Mouse (Mus musculus) adipocyte (in vitro differentiated cells): ENCODE data around the gene Ambn.
"Not testable (repeated sequence)": the region's sequence is repeated elsewhere in the genome, so short reads cannot be mapped to it uniquely, and the experiment has no call there.

Experiments
- DNase-seq: peaks from one replicate; pipeline ENCODE4 v3.0.0-alpha.2; 2016; ENCODE audit warnings: low spot score

Gene Ambn

DNA sequence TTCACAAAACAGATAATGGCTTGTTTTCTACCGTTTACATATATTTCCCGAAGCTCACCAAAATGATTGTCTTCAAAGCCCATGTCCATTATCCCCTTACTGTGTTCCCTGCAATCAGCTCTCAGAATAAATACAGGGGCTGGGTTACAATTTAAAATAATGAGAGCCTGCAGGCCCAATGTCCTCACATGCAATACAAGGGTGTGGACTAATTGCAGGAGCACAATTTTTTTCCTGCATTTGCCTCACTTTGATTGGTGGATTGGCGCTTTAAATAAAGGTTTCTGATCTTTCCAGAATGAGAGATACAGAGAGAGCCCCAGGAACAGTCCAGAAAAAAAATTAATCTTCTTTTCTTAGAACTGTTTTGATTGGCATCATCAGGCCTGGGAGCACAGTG lies at the start of gene Ambn:
Gene Ambn, plus strand, starts transcription at position 301 of the 400 bp plus-strand sequence.
- DNase-seq, result no peak

DNA sequence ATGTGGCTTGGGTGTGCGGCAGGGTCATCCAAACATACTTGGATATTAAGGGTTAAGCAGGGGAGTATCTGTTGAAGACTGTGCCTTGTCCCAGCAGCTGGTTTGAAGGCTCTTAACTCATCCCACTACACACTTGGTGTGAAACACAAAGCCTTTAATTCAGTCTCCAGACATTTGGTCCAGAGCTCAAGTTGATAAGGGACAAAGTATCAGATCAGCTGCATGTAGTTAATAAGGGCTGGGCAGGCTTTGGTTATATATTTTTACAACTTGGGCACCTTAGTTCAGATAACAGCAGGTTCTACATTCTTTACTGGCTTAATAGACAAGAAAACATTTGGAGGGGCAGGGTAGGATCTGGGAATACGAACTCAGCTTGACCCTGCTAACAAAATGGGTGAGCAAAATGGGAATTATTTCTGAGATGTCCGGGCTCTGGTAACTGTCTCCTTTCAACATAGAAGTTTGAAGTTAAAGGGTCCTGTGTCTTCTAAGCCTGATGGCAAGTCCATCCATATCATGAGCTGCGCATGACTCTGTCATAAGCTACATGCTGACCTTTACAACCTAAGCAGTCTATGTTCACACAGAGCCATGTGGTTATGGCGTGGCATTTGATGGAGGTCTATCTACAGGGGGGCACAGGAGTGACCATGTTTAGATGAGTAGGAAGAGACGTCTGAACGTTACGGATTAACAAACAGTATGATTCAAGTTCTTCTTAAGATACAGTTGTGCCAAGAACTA lies 35.3 kb upstream of the Ambn start:
- no peak for DNase-seq

DNA sequence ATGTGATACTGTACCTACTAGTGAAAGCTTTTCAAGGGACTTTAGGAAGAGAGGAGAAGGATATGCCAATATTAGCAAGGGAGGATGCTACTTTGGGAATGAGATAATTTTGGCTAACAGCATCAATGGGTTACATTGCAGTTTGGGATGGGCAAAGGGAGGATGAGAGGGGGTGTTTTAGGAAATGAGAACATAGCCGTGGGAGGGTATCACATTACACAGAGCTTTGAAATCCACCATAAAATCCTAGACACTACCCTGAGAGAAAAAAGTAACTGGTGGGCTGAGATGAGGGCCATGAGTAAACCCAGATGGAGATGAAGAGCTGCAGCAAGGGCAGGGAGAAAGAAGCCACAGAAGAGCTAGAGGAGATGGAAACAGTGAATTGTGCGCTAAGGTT lies 30.9 kb upstream of the Ambn start:
- DNase-seq, result not testable (repeated sequence)

DNA sequence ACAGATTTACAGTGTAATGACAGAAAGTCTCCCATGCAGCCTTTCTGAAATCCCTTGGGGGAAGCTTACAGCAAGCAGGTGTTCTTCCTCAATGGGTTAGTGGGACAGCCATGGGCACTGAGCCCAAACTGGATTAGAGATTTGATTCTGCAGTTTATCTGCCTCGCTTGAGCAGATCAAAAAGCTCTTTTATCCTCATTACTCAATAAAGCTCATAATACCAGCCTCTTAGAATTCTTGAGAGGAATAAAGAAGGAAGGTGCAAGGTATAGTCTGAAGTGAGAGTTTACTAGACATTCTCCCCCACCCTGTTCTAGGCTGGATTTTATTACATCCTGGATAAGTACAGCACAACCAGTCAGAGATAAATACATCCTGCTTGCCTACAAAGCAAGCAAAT lies 29.0 kb upstream of the Ambn start:
- no peak for DNase-seq

DNA sequence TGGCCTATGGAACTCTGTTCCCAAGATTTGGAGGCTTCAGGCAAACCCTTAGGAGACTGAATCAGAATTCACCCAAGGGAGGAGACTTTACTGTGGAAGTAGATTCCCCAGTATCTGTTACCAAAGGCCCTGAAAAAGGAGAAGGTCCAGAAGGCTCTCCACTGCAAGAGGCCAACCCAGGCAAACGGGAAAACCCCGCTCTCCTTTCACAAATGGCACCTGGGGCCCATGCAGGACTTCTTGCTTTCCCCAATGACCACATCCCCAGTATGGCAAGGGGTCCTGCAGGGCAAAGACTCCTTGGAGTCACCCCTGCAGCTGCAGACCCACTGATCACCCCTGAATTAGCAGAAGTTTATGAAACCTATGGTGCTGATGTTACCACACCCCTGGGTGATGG lies 11.7 kb downstream of the Ambn start:
- DNase-seq, result no peak

DNA sequence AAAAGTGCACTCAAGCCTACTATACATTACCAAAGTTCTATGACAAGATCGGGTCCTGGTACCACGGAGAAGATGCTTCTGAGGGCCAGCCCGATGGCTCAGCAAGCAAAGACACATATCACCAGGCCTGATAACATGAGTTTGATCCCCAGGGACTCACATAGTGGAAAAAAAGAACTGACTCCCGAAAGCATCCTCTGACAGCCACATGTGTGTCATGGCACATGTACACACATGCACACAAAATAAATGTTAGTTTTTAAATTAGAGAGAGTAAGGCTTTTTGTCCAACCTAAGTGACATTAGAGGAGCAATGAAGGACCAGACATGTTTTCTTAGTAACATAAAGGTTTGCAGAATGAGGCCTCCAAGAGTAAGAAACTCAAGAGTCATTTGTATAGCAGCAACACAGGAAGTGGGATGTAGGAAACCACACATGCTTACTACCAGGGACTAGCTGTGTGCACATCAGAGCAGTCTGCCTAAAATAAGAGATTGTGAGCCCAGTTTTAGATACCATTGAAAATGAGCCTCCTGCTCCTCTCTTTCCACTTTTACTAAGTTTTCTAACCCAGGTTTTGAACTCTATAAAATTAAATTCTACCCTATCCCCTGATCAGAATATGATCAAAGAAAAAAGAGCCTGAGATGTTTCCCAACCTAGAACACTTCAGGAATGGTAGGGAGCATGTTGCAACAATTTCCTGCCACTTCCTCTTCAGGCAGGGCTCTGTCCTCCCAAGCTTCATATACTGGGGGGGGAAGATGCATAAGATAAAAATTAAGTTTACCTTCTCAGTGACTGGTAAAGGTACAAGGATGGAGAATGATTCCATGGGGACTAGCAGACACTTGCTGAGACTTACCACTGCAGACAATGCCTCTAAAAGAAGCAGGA lies 13.3 kb downstream of the Ambn start:
- no peak for DNase-seq

DNA sequence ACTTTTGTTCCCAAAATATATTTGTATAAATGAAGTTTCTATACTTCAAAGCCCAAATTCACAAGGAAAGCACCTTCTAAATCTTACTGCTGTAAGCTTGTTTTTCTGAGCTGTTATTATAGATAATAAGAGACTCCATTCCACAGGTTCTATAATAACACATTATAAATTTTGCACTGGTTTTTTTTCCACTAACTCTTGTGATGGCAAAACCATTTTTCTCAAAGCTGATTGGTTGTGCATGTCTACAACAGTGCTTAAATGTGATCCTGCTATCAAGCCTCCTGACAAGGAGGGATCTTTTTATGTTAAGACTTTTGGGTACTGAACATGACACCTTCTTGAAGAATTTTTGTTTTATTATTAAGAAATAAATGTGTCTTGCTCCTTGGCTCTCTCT lies 31.9 kb downstream of the Ambn start, which contains the start of gene Enam:
Gene Enam, plus strand, starts transcription at position 301 of the 400 bp plus-strand sequence.
- DNase-seq, result no peak

DNA sequence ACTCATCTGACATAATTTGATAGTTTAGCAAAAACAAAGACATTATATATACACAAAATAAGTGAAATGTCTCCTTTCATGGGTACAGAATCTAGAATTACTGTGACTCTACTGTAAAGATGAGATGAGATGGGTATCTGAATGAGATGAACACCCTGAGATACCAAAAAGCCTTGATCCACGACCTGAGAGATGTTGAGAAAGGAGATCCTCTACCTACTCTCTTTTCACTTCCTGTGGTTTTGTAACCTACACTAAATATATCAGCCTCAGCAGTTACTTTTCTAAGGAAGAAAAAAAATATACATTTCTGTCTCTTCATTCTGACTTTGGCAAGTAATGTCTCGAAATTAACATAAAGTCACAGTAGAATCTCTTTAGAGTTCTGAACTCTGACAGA lies 33.2 kb downstream of the Ambn start:
- no peak for DNase-seq

DNA sequence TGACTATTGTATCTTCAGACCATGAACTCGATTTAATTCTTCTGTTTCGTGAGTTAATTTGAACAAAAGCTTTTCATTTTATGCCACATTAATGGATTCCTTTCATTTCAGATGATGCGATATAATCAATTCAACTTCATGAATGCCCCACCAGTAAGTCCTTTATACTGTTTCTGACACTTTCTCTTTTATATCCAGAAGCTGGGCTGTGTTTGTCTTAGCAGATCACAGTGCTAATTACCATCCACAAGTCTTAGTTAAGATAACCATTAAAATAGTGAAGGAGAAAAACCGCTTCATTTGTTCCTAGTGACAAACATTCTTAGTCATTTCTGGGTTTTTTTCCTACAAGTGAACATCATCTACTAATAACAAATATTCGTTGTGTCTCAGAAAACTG lies 35.3 kb downstream of the Ambn start:
- no peak for DNase-seq

DNA sequence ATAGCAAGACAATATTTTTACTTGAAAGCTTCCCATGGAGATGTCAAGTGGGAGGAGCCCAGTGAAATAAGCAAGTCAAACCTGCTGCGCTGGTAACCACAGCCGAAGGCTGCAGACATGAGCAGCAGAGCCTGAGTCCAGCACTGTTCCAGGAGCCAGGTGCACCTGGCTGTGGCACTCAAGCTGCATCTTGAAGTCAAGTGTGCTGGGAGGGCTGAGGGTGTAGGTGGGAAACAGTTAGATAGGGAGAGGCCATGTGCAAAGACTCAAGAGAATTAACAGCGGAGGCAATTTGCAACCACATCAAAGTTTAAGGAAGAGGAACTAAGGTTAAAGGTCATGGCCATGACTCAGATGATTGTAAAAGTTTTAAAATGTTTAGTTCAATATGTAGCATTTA lies 44.0 kb downstream of the Ambn start:
- no peak for DNase-seq

DNA sequence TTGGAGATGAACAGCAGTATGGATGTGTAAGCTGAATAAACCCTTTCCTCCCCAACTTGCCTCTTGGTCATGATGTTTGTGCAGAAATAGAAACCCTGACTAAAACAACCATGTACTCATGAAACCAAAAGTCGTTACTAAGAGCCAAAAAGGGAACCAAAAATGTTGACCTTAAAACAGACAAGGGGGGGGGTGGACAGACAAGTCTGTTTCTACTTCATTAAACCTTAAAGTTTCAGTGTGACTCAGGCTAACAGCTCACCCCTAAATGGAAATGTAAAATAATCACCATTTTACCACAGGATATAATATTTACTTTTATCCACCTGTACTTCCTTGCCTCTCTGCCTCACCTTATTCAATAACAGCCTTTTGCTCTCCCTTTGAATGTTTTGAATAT lies 52.8 kb downstream of the Ambn start:
- no peak for DNase-seq

DNA sequence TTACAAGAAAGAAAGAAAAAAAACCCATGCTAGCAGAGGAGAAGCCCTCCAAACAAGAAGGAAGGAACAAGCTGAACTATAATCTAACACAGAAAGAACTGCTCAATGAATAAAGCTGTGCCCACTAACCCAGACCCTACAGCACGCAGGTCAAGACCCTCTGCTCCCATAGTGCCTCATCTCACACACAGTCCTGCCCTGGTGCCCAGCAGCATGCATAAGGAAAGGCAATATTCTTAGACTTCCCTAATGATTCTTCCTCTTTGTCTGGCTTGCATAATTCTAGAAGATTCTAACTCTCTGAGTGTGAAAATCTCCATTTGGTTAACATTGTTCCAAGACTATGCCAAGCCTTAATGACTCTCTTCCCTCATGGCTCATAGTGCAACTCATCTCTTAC lies 53.2 kb downstream of the Ambn start:
- no peak for DNase-seq
